Comparison of ENCODE assay signal across 38 mouse cellular contexts in genomic region chr3:64233655-64234054, GRCm38 (mm10). TPM values are rescaled to one million over a fixed set of nuclear protein-coding genes. Genes with fewer than 3 reads are reported as not detected.
"Had no signal": no experiment of that assay in that cellular context is flagged by ENCODE, and none has a peak within 500 bp of the region (broad histone marks: within the 10 kb centered on the region; RNA-seq: fewer than 3 reads in every experiment).

No protein-coding gene starts in this region.

RNA-seq across cellular contexts. Expression of gene Vmn2r3, which starts 55.9 kb away (rescaled TPM):
- total RNA-seq: left cerebral cortex, postnatal 10 days; left cerebral cortex, postnatal 14 days; left cerebral cortex, postnatal 25 days; left cerebral cortex, postnatal 36 days; left cerebral cortex, postnatal 4 days; liver, adult 2 months; megakaryocyte progenitor cell, adult 5-6 weeks; megakaryocyte, adult 5-6 weeks; megakaryocyte-erythroid progenitor cell, adult 5-6 weeks; midbrain, postnatal 0 days; monocyte, adult 5-6 weeks had no signal
- polyA plus RNA-seq: limb, embryonic 10.5 days; limb, embryonic 11.5 days; limb, embryonic 12.5 days; limb, embryonic 13.5 days; limb, embryonic 14.5 days; limb, embryonic 15.5 days; liver, adult 2 months; liver, embryonic 11.5 days; liver, embryonic 12.5 days; liver, embryonic 13.5 days; liver, embryonic 14.5 days; liver, embryonic 15.5 days; liver, embryonic 16.5 days; liver, postnatal 0 days; lung, adult 2 months; lung, embryonic 14.5 days; lung, embryonic 15.5 days; lung, embryonic 16.5 days; lung, postnatal 0 days; macrophage; midbrain, embryonic 10.5 days; midbrain, embryonic 11.5 days; midbrain, embryonic 12.5 days; midbrain, embryonic 13.5 days; midbrain, embryonic 14.5 days; midbrain, embryonic 15.5 days; midbrain, postnatal 0 days; neural tube, embryonic 11.5 days; neural tube, embryonic 12.5 days had no signal
